Mouse (Mus musculus) E14TG2a.4 (cell line): ENCODE measurements around the gene Kat6b.

ENCODE experiments used
- CTCF ChIP-seq: conservative IDR thresholded peaks from 2 replicates; pipeline ENCODE4 v1.5.1; 2014; ENCODE audit warnings: low read length
- NANOG ChIP-seq: IDR thresholded peaks from 2 replicates; pipeline ENCODE4 v1.6.1; 2014; ENCODE audit warnings: borderline replicate concordance, low read length, mixed read lengths
- POU5F1 ChIP-seq: IDR thresholded peaks from 2 replicates; pipeline ENCODE4 v1.6.1; 2014; ENCODE audit warnings: low read length, borderline replicate concordance

DNA sequence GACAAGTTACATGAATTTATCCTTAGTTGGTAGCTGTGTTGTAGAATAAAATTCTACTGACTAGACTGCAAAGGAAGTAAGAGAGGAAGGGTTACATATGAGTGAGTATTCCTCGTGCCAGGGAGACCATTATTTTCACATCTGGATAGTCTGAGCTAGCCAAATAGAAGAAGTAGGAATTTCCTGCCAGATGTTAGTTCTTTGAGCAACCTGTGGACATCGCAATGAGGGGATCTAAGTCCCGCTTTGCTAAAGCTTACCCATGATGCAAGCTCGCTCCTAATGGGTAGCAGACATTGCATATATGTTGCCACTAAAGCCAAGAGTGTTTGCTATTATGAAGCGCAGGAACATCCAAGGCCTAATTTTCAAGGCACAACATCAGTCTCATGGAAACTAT lies 47.2 kb upstream of the Kat6b start:
- TF ChIP-seq CTCF (no peak), NANOG (no peak), POU5F1 (no peak)
